Mouse (Mus musculus) kidney, adult 2 months (tissue): Measurements from ENCODE around the gene Sgk2.

Experiments used
- CTCF ChIP-seq: fragments of 200-500 bp; conservative IDR thresholded peaks from 2 replicates; pipeline ENCODE4 v1.5.1; 2011; ENCODE audit warnings: low read depth, mild to moderate bottlenecking, control low read depth, low read length, moderate library complexity, mixed read lengths; ENCODE audit not compliant: insufficient read depth, insufficient read length
- POLR2A ChIP-seq: fragments of 200-500 bp; IDR thresholded peaks from one replicate; pipeline ENCODE4 v1.6.1; 2011; ENCODE audit warnings: low read depth, low read length, control low read depth

DNA sequence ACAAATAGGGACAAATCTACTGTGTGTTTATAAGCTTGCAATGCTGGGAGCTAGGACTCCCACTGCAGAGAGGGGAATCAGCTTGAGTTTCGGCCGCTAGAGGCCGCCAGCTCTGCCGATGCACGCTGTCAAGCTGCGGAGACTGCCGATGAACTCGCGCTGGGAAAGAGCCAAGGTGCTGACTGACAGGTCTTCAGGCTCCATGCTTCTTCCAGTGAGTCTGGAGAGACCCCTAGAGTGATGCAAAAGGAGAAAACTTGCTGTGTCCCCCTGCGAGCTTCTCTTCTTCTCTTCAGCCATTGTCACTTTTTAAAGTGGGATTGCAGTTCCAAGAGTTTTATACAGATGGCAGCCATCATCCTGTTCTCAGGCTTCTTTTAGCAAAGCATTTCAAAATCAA, 61.0 kb downstream of the Sgk2 start:
- peak; percentile 88 for TF ChIP-seq CTCF
- TF ChIP-seq POLR2A: no peak
